Mouse (Mus musculus): ENCODE measurements around the gene Rps11. TPM values are rescaled to one million over a fixed set of nuclear protein-coding genes. Genes with fewer than 3 reads are reported as not detected.
"Not testable (repeated sequence)": the region's sequence is repeated elsewhere in the genome, so short reads cannot be mapped to it uniquely, and the experiment has no call there.

Rps11 gene
- polyA plus RNA-seq, 1 experiment from 2014 or later, result 1,576 TPM

DNA sequence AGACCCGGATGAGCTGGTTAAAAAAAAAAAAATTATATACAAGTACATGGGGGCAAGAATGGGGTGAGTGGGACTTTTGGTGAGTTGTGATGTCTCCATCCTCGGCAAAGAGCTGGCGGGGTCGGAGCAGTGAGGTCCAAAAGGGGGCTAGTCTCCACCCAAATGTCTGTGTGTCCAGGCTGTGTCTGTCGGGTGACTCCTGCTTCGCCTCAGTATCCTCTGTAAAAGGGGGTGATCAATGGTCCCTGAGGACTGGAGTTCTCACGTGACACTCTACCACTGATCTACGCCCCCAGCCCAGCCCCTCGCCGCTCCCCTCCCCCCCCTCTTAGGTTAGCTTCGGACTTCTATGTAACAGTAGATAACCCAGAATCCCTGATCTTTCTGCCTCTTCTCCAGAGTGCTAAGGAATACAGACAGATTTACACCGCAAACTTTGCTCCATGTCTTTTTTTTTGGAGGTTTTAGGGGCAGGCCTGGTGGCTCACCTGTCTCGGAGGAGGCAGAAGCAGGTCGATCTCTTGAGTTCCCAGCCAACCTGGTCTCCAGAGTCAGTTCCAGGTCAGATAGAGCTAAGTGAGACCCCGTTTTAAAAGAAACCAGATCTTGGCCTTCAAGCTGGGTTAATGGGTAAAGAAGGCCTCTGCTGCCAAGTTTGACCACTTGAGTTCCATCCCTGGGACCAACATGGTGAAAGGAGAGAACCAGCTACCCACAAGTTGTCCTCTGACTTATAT lies 5.7 kb upstream of the Rps11 start:
- H3K27ac ChIP-seq, result peak overlapping the region; percentile 92
- peak overlapping the region; percentile 44 for H3K4me3 ChIP-seq (replicated peaks)
- peaks cover 25% of the 10 kb centered on the region for H3K36me3 ChIP-seq
- H3K27me3 ChIP-seq, result peaks cover 7% of the 10 kb centered on the region; the same call in 1 of the 2 replicates
- no peak for ATAC-seq (ENCODE audit: insufficient number of reproducible peaks, insufficient read depth, low FRiP score, low TSS enrichment, low read depth)
- peak overlapping the region; percentile 65 for H3K4me2 ChIP-seq
- WGBS, result 61% methylated on average over 15 of the region's 15 CpGs
- H3K9me3 ChIP-seq, result peaks cover 4% of the 10 kb centered on the region; the same call in 1 of the 2 replicates
- H3K9ac ChIP-seq (replicated peaks), result peak overlapping the region; percentile 63
- peaks cover 41% of the 10 kb centered on the region for H3K4me1 ChIP-seq (replicated peaks)

DNA sequence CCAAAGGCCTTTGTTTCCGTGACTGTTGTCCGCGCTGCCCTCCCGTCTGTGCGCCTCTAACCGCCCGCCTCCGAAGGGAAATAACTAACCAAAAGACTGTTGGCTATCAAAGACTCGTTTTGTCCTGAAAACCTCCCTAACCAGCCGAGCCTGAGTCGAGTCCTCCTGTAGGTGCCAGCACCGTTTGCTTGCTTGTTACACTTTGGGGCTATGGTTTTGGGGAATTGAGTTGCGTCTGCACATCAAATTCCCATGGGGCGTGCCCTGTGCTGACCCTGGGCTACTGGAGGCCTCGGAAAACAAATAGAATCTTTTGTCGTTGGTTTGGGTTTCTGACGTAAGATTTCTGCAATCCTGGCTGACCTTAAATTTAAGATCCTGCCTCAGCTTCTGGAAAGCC lies 5.1 kb upstream of the Rps11 start:
- H3K4me1 ChIP-seq (replicated peaks), result peaks cover 36% of the 10 kb centered on the region

DNA sequence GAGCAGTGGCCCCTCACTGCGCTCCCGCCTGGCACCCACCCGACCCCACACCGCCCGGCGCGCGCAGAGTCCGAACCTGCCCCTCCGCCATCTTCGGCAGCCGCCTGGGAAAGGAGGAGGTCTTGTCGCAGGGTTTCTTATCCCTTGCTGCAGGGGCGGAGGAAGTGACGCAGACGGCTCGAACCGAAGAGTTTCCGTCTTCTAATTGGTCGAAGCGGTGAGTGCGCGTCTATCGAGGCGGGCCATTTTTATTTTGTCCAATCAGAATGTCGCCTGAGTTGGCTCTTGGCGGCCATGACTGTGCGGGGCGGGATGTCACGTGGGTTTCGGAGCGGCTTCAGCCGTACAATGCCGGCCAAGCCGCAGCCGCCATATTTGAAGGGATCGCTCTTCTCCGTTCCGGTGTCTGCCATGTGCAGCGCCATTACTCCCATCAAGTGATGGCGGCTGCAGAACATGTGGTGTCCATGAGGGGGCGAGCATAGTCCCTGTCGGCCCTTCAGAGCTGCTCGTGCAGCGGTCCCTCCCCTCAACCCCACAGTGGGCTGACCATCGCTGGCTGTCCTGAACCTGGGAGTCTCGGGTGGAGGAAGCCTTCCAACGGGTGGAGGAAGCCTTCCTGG lies 4.5 kb upstream of the Rps11 start, which contains the start of gene Rpl13a:
Gene Rpl13a, minus strand, starts transcription at position 138 of the 623 bp plus-strand sequence.
- Histone ChIP-seq H3K4me2 (peak within 1 kb of the TSS; percentile 92), H3K4me1 (replicated peaks) (peaks cover 35% of the 10 kb centered on the region), H3K27ac (peak within 1 kb of the TSS; percentile 93), H3K9me3 (peaks cover 4% of the 10 kb centered on the region; the same call in 1 of the 2 replicates), H3K9ac (replicated peaks) (peak within 1 kb of the TSS; percentile 99), H3K36me3 (peaks cover 25% of the 10 kb centered on the region), H3K27me3 (no peaks in the 10 kb centered on the region), H3K4me3 (replicated peaks) (peak within 1 kb of the TSS; percentile 91)
- peak; percentile 93 for ATAC-seq (ENCODE audit: insufficient number of reproducible peaks, insufficient read depth, low FRiP score, low TSS enrichment, low read depth)
- WGBS, result under 1% methylated on average over 48 of the region's 48 CpGs

More for the DNA sequence above, 5.1 kb upstream of the Rps11 start:
- H3K27me3 ChIP-seq, result peaks cover 1% of the 10 kb centered on the region; the same call in 1 of the 2 replicates
- H3K4me3 ChIP-seq (replicated peaks), result peak overlapping the region; percentile 44
- WGBS, result 1% methylated on average over 17 of the region's 17 CpGs
- H3K27ac ChIP-seq, result peak overlapping the region; percentile 92
- ATAC-seq (ENCODE audit: insufficient number of reproducible peaks, insufficient read depth, low FRiP score, low TSS enrichment, low read depth), result no peak
- H3K9ac ChIP-seq (replicated peaks), result peak overlapping the region; percentile 63
- H3K9me3 ChIP-seq, result peaks cover 4% of the 10 kb centered on the region; the same call in 1 of the 2 replicates
- H3K36me3 ChIP-seq, result peaks cover 25% of the 10 kb centered on the region
- peak overlapping the region; percentile 65 for H3K4me2 ChIP-seq

DNA sequence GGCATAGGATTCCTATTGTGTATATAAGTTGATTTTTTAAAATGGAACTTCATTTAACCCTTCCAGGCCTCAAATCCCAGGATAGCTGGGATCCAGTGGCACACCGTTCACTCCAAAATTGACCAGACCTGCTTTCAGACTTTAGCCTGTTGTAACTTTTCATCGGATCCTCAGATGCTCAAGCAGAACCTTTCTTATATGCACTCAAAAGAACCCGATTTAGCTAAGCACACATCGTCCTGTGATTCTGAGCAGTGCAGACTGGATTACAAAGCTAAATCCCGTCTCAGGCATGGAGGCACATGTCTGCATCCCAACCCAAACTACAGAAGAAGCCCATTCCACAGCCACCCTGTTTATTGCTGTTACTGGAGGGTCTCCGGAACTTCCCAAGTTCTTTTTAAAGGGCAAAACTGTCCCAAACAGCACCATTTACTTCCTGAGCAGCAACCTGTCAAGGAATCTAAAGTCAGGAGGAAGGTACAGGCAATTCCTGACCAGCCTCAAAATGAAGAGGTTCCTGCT lies 3.5 kb upstream of the Rps11 start:
- H3K36me3 ChIP-seq, result peaks cover 31% of the 10 kb centered on the region
- 2% methylated on average over 6 of the region's 6 CpGs for WGBS
- no peaks in the 10 kb centered on the region for H3K27me3 ChIP-seq
- no peak for ATAC-seq (ENCODE audit: insufficient number of reproducible peaks, insufficient read depth, low FRiP score, low TSS enrichment, low read depth)
- H3K4me1 ChIP-seq (replicated peaks), result peaks cover 40% of the 10 kb centered on the region
- H3K27ac ChIP-seq, result peak overlapping the region; percentile 93
- peak overlapping the region; percentile 99 for H3K9ac ChIP-seq (replicated peaks)
- H3K9me3 ChIP-seq, result no peaks in the 10 kb centered on the region
- H3K4me3 ChIP-seq (replicated peaks), result peak overlapping the region; percentile 91
- H3K4me2 ChIP-seq, result peak overlapping the region; percentile 92

DNA sequence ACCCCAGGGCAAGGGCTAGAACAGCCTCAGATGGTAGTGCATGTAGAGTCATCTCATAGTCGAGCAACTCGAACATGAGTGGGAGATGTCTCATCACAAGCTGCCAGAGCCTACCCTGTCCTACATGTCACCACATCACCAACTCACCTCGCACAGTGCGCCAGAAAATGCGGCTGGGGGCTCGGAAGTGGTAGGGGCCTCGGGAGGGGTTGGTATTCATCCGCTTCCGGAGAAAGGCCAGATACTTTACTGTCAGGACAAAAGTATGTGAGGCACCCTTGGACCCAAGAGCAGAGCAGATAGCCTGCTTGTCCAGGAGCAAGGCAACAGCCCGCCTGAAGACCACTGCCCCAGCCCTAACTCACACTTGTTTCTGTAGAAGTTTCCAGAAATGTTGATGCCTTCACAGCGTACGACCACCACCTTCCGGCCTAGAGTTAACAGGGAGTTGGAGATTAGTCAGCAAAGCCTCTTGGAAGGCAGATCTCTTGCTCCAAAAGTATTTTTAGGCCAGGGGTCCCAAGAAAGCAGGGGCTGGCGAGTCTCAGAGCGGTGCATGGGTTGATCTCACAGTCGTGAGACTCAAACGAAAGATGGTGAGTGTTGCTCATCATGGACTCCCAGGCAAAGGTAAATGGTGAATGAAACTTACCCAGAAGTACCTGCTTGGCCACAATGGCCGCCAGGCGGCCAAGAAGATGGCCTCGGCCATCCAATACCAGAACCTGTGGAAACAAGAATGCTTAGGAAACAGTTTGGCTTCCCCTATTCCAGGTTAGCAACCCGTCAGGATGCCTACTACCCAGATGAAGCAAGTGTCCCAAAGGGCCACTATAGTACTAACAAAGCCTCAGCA lies 2.8 kb upstream of the Rps11 start:
- peak overlapping the region; percentile 91 for H3K4me3 ChIP-seq (replicated peaks)
- ATAC-seq (ENCODE audit: insufficient number of reproducible peaks, insufficient read depth, low FRiP score, low TSS enrichment, low read depth), result no peak
- 43% methylated on average over 21 of the region's 21 CpGs for WGBS
- peaks cover 37% of the 10 kb centered on the region for H3K36me3 ChIP-seq
- H3K27me3 ChIP-seq, result no peaks in the 10 kb centered on the region
- peaks cover 47% of the 10 kb centered on the region for H3K4me1 ChIP-seq (replicated peaks)
- H3K4me2 ChIP-seq, result peak overlapping the region; percentile 92
- peak overlapping the region; percentile 93 for H3K27ac ChIP-seq
- H3K9me3 ChIP-seq, result no peaks in the 10 kb centered on the region
- peak overlapping the region; percentile 99 for H3K9ac ChIP-seq (replicated peaks)

DNA sequence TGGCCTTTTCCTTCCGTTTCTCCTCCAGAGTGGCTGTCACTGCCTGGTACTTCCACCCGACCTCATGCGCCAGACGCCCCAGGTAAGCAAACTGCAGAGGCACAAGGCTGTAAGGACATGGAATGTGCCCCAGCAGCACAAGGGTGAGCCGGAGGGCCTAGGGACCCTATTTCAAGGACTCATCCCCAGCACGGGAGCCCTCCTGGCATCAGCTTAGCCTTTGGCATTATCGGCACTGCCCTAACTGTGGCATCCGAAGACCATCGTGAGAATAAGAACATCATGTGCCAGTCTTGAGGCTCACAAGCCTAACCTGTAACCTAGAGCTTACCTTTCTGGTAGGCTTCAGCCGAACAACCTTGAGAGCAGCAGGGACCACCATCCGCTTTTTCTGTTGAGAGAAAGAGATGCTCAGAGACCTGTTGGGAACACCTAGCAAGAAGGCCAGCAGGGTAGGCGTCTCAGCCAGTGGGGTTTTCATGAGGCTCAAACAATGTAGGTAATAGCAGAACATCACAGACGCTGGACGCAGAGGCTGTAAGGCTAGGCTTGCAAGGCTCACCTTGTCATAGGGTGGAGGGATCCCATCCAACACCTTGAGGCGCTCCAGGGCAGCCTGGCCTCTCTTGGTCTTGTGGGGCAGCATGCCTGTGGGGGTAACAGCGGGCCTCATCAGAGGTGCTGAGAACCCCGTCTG lies 2.1 kb upstream of the Rps11 start:
- Histone ChIP-seq H3K4me3 (replicated peaks) (peak overlapping the region; percentile 91), H3K27me3 (no peaks in the 10 kb centered on the region), H3K27ac (peak overlapping the region; percentile 93), H3K9me3 (no peaks in the 10 kb centered on the region), H3K9ac (replicated peaks) (peak overlapping the region; percentile 99), H3K36me3 (peaks cover 45% of the 10 kb centered on the region), H3K4me2 (peak overlapping the region; percentile 92), H3K4me1 (replicated peaks) (peaks cover 48% of the 10 kb centered on the region)
- no peak for ATAC-seq (ENCODE audit: insufficient number of reproducible peaks, insufficient read depth, low FRiP score, low TSS enrichment, low read depth)
- WGBS, result 76% methylated on average over 17 of the region's 17 CpGs

DNA sequence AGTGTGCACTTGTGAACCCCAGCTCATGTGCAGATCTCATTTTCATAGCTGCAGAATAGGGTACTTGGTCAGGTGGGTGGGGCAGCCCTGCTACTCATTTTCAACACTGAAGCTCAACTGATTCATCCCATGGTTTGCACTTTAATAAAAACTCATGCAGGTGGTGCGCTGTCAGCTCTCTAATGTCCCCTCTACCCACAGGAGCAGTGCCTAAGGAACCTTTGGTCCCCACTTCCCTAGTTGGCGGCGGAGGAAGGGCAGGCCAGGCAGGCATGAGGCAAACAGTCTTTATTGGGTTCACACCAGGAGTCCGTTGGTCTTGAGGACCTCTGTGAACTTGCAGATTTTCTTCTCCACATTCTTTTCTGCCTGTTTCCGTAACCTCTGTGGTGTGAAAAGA lies 1.4 kb upstream of the Rps11 start:
- Histone ChIP-seq H3K4me1 (replicated peaks) (peaks cover 48% of the 10 kb centered on the region), H3K36me3 (peaks cover 52% of the 10 kb centered on the region)

DNA sequence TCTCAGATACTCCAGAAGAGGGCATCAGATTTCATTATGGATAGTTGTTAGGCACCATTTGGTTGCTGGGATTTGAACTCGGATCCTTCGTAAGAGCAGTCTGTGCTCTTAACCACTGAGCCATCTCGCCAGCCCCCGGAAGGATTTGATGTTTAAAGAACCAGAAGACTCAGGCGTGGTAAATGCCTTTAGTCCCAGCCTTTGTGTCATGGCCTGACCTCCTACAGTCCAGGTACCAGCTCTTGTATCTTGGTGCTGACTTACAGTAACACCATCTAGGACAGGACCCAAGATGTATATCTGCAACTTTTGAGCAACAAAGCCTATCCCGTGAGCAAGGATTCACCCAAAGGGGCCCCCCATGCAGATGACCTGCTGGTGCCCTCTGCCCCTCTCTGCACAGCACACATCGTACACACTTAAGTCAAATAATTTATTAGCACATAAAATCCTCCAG lies 933 bp upstream of the Rps11 start:
- peak overlapping the region; percentile 73 for H3K4me3 ChIP-seq (replicated peaks)
- H3K27me3 ChIP-seq, result no peaks in the 10 kb centered on the region
- peak overlapping the region; percentile 32; the same call in 1 of the 2 replicates for H3K9ac ChIP-seq (replicated peaks)
- no peaks in the 10 kb centered on the region for H3K9me3 ChIP-seq
- H3K4me2 ChIP-seq, result peak overlapping the region; percentile 51
- H3K4me1 ChIP-seq (replicated peaks), result peaks cover 48% of the 10 kb centered on the region
- 17% methylated on average over 7 of the region's 7 CpGs for WGBS
- peaks cover 56% of the 10 kb centered on the region for H3K36me3 ChIP-seq
- no peak for ATAC-seq (ENCODE audit: insufficient number of reproducible peaks, insufficient read depth, low FRiP score, low TSS enrichment, low read depth)
- peak overlapping the region; percentile 88 for H3K27ac ChIP-seq

More for the DNA sequence above, 1.4 kb upstream of the Rps11 start:
- Histone ChIP-seq H3K4me3 (replicated peaks) (0 out of 2 replicates have a peak overlapping the region, but pooled peaks have one; percentile 91), H3K9ac (replicated peaks) (peak overlapping the region; percentile 99), H3K27ac (peak overlapping the region; percentile 88; the same call in 1 of the 2 replicates), H3K4me2 (peak overlapping the region; percentile 92)
- not testable (repeated sequence) for H3K27me3 ChIP-seq; H3K9me3 ChIP-seq; ATAC-seq (ENCODE audit: insufficient number of reproducible peaks, insufficient read depth, low FRiP score, low TSS enrichment, low read depth)
- 68% methylated on average over 5 of the region's 5 CpGs for WGBS

DNA sequence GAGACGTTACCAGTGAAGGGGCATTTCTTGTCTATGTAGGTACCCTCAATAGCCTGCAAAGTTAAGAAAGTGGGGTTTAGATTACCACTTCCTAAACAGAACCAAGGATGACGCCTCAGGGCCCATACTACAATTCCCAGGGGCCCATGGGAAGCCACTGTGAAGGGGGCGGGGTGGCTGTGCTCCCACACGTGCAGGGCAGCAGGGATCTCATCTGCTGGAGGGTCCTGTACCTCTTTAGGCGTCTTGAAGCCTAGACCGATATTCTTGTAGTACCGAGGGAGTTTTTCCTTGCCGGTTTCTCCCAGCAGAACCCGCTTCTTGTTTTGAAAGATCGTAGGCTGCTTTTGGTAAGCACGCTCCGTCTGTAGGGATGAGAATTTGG lies 1.1 kb downstream of the Rps11 start:
- peaks cover 40% of the 10 kb centered on the region for H3K4me1 ChIP-seq (replicated peaks)
- no peaks in the 10 kb centered on the region for H3K27me3 ChIP-seq
- no peak for ATAC-seq (ENCODE audit: insufficient number of reproducible peaks, insufficient read depth, low FRiP score, low TSS enrichment, low read depth)
- H3K27ac ChIP-seq, result no peak overlapping the region; the same call in 1 of the 2 replicates
- H3K36me3 ChIP-seq, result peaks cover 74% of the 10 kb centered on the region
- H3K4me2 ChIP-seq, result peak overlapping the region; percentile 66
- no peaks in the 10 kb centered on the region for H3K9me3 ChIP-seq
- H3K9ac ChIP-seq (replicated peaks), result peak overlapping the region; percentile 91
- 23% methylated on average over 12 of the region's 12 CpGs for WGBS
- peak overlapping the region; percentile 73 for H3K4me3 ChIP-seq (replicated peaks)

DNA sequence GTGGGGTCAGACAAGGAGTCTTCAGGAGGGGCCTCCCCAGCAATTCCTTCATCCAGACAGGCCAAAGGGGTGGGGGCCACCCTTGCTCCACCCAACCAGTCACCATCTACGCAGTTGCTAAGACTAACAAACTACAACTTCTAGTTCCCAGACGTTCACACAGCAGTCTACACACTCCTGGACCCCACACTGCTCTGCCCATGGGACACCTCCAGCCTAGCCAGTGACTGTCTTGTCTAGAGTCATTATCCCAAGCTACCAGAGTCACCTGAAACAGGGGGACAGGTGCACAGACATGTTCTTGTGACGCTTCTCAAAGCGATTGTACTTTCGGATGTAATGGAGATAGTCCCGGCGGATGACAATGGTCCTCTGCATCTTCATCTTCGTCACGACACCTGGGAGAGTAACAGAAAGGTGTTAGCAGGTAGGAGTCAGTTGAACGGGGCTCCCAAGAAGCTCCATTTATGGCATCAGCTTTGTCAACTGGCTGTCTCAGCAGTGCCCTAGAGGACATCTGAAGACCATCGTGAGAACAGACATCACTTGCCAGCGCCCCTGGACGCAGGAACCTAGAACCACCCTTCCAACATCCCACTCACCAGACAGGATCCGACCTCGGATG lies 1.6 kb downstream of the Rps11 start:
- no peaks in the 10 kb centered on the region for H3K9me3 ChIP-seq
- H3K36me3 ChIP-seq, result peaks cover 78% of the 10 kb centered on the region
- peaks cover 40% of the 10 kb centered on the region for H3K4me1 ChIP-seq (replicated peaks)
- peak overlapping the region; percentile 66 for H3K4me2 ChIP-seq
- H3K9ac ChIP-seq (replicated peaks), result peak overlapping the region; percentile 91
- H3K27me3 ChIP-seq, result no peaks in the 10 kb centered on the region
- H3K4me3 ChIP-seq (replicated peaks), result peak overlapping the region; percentile 73
- no peak for ATAC-seq (ENCODE audit: insufficient number of reproducible peaks, insufficient read depth, low FRiP score, low TSS enrichment, low read depth)
- H3K27ac ChIP-seq, result no peak overlapping the region
- 80% methylated on average over 15 of the region's 15 CpGs for WGBS
